Mouse (Mus musculus) ES-Bruce4 (cell line): ENCODE measurements around the gene Fam98c. TPM values are rescaled to one million over a fixed set of nuclear protein-coding genes. Genes with fewer than 3 reads are reported as not detected.
"Not testable (repeated sequence)": the region's sequence is repeated elsewhere in the genome, so short reads cannot be mapped to it uniquely, and the experiment has no call there.

Experiments used
- H3K27ac ChIP-seq: 2 replicates; pipeline ENCODE4 v1.5.1; 2012; ENCODE audit warnings: low read length, inconsistent platforms; ENCODE audit not compliant: insufficient read depth
- H3K27me3 ChIP-seq: 2 replicates; pipeline ENCODE4 v1.6.1; 2012; ENCODE audit warnings: mild to moderate bottlenecking, low read length, inconsistent platforms; ENCODE audit not compliant: control insufficient read depth, poor library complexity, insufficient read depth, severe bottlenecking
- H3K36me3 ChIP-seq: 2 replicates; pipeline ENCODE4 v1.6.1; 2012; ENCODE audit warnings: inconsistent platforms, mild to moderate bottlenecking, low read length, moderate library complexity; ENCODE audit not compliant: control insufficient read depth, poor library complexity, insufficient read depth, severe bottlenecking
- H3K4me1 ChIP-seq: one replicate; pipeline ENCODE4 v1.8.1; 2011; ENCODE audit warnings: low read length; ENCODE audit not compliant: control insufficient read depth, insufficient read depth
- H3K4me3 ChIP-seq: 2 replicates; pipeline ENCODE4 v1.5.1; 2011; ENCODE audit warnings: low read depth, mild to moderate bottlenecking, low read length
- H3K9ac ChIP-seq: 2 replicates; pipeline ENCODE4 v1.6.1; 2012; ENCODE audit warnings: low read depth, mild to moderate bottlenecking, inconsistent platforms; ENCODE audit not compliant: poor library complexity, severe bottlenecking
- H3K9me3 ChIP-seq: replicated peaks from 2 replicates; pipeline ENCODE4 v1.6.1; 2012; ENCODE audit warnings: mild to moderate bottlenecking, low read length, inconsistent platforms; ENCODE audit not compliant: control insufficient read depth, poor library complexity, insufficient read depth, severe bottlenecking
- CTCF ChIP-seq: IDR thresholded peaks from one replicate; pipeline ENCODE4 v1.8.1; 2011; ENCODE audit warnings: low read depth, low read length
- EP300 ChIP-seq: IDR thresholded peaks from 2 replicates; pipeline ENCODE4 v1.6.1; 2011; ENCODE audit warnings: low read depth, low read length; ENCODE audit not compliant: insufficient read depth
- POLR2A ChIP-seq: IDR thresholded peaks from one replicate; pipeline ENCODE4 v1.8.1; 2011; ENCODE audit warnings: low read length; ENCODE audit not compliant: insufficient read depth
- polyA plus RNA-seq: library from polyadenylated mRNA; stranded (reverse); fragments of >200 nt; gene quantifications from 2 replicates; pipeline ENCODE4 v1.2.4, GENCODE M21; 2011; ENCODE audit warnings: low read depth; ENCODE audit not compliant: missing spikeins, insufficient read depth, insufficient read length

The Fam98c gene
- 12.6 and 13.3 TPM in 2 replicates for polyA plus RNA-seq

DNA sequence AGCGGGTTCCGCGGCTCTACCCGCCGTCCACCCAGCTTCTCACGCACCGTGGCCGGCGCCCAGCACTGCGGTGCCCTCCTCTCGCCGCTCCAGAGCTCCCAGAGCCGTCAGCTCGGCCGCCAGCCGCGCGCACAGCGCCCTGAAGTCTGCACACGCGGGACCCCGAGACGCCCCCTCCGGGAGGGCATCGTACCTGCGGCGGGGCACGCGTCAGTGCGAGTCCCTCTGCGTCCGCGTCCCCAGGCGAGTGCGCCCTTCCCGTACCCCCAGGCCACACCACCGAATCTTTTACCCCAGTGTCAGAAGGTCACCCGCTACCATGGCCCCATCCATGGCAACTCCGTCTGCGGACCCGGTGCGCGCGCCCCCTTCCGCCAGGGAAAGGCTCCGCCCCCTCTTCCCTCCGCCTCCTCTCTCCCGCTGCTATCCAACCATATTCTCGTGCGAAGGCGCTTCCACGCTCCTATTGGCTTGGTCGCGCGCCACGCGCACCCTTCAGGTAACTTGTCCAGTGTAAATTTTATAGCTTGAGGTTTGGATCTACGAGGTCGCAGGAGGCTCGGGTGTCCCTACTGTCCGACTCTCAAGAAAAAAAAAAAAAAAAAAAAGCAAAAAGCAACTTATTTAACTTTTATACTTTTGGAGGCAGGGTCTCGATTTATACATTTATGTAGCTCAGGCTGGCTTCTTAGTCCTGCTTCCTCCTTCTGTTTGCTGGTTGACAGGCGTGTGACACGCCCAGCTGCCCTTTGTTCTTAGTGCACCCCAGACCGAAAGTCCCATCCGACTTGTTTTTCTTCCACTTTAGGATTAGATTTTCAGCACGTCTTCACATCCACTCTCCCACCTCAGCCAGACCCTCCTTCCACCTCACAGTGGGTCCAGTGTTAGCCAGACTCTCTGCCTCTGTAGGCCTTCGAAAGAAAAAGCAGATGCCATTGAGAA lies at the start of gene Fam98c:
Gene Fam98c, minus strand, starts transcription at position 397 of the 945 bp plus-strand sequence.
- no peaks in the 10 kb centered on the region for H3K36me3 ChIP-seq
- peak; percentile 1 for TF ChIP-seq CTCF
- no peak for TF ChIP-seq EP300
- TF ChIP-seq POLR2A = no peak
- 0 out of 2 replicates have a peak, but pooled peaks cover 4% of the 10 kb centered on the region for H3K9me3 ChIP-seq
- H3K9ac ChIP-seq = peak within 1 kb of the TSS; percentile 85
- peak within 1 kb of the TSS; percentile 3; the same call in 1 of the 2 replicates for H3K27ac ChIP-seq
- H3K4me3 ChIP-seq = peak within 1 kb of the TSS; percentile 85
- H3K4me1 ChIP-seq = peaks cover 2% of the 10 kb centered on the region
- H3K27me3 ChIP-seq = no peaks in the 10 kb centered on the region

DNA sequence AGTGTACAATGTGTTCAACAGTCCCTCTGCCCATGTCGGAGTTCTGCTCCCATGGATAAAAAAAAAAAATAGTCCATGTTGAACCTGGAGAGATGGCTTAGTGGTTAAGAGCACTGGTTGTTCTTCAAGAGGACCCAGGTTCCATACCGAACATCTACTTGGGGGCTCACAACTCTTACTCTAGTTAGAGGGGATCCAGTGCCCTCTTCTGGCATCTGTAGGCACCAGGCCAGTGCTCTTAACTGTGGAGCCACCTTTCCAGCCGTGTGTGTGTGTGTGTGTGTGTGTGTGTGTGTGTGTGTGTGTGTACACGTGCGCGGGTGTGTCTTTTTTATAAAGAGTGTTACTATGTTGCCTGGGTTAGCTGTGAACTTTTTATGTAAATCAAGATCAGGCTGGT lies 46.5 kb upstream of the Fam98c start:
- Histone ChIP-seq H3K9ac (no peak overlapping the region), H3K27me3 (no peaks in the 10 kb centered on the region), H3K4me1 (no peaks in the 10 kb centered on the region), H3K9me3 (no peaks in the 10 kb centered on the region), H3K27ac (no peak overlapping the region), H3K4me3 (no peak overlapping the region), H3K36me3 (no peaks in the 10 kb centered on the region)
- TF ChIP-seq POLR2A = no peak
- no peak for TF ChIP-seq CTCF
- TF ChIP-seq EP300 = no peak

DNA sequence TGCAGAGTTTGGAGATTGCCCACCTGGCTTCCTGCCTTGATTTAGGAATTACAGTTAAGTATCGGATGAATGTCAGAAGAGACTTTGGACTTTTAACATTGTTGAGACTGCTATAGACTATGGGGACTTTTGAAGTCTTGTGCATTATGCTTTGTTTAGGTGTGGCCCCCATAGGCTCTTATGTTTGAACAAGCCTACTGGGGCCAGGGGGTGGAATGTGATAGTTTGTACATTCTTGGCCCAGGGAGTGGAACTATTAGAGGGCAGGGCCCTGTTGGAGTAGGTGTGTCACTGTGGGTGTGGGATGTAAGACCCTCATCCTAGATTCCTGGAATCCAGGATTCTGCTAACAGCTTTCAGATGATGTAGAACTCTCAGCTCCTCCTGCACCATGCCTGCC lies 38.2 kb upstream of the Fam98c start:
- H3K9me3 ChIP-seq, H3K4me3 ChIP-seq, H3K9ac ChIP-seq, H3K27ac ChIP-seq, H3K27me3 ChIP-seq, H3K4me1 ChIP-seq, H3K36me3 ChIP-seq: not testable (repeated sequence)

DNA sequence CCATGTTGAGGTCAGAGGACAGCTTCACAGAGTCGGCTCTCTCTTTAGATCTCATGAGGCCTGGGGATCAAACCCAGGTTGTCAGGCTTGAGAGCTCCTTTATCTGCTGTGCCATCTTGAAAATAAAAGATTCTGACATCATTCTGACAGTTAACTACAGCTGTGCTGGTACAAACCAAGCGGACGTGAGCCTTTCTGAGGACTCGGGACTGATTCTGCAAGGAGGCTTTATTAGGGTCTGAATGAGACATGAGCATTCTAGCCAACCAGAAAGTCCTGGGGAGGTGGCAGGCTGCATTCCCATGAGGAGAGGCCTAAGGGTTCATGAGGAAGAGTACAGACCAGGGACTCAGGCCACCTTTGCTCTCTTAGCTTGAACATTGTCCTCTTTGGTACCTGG lies 25.3 kb upstream of the Fam98c start:
- not testable (repeated sequence) for H3K4me3 ChIP-seq, H3K36me3 ChIP-seq, H3K4me1 ChIP-seq, H3K9me3 ChIP-seq, H3K27me3 ChIP-seq, H3K27ac ChIP-seq, H3K9ac ChIP-seq

DNA sequence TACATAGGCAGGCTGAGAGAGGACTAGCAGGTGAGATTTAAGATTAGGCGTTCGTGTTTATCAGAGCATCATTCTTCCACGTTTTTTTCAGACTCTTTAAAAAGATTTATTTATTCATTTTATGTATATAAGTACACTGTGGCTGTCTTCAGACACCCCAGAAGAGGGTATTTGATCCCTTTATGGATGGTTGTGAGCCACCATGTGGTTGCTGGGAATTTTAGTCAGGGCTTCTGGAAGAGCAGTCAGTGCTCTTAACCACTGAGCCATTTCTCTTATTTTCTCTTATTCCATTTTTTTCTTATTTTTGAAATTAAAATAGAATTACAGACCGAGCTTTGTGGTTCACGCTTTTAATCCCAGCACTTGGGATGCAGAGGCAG lies 24.8 kb upstream of the Fam98c start:
- H3K4me3 ChIP-seq = no peak overlapping the region
- H3K27ac ChIP-seq = no peak overlapping the region
- H3K4me1 ChIP-seq = no peaks in the 10 kb centered on the region
- no peaks in the 10 kb centered on the region for H3K9me3 ChIP-seq
- peaks cover 5% of the 10 kb centered on the region for H3K36me3 ChIP-seq
- TF ChIP-seq POLR2A (no peak), EP300 (no peak), CTCF (no peak)
- H3K27me3 ChIP-seq = no peaks in the 10 kb centered on the region
- no peak overlapping the region for H3K9ac ChIP-seq

DNA sequence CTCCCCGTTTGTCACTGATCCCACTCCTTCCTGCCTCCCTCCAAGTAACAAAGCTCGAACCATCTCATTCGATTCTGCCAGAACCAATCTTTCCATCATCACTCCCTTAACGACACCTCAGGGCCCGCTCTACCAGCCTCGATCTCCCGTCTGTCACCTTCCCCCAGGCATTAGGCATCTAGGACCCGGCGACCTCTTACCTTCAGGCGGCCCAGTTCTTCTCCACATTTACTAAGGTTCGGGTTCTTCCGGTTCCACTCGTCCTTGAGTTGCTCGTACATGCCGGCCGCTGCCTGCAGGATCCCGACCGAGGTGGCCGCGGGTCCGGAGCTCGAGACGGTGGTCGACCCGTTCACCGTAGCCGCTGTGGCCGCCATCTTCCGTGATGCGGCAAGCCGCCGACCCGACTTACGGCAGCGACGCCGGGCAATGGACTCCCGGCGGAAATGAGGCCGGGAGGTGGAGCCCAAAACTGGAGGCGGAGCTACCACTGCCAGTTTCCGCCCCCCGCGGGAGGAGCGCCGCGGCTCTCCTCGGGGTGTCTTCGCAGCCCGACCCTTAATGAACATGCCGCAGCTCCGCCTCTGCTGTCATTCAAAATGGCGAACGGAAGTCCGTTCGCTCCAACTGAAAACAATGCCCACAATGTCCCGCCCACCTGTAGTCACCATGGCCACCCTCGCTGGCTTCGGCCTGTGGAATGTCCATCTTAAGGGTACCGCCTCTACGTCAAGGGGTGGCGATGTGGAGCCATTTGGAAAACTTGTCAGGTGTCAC lies 24.2 kb upstream of the Fam98c start, which contains the start of gene Psmd8:
Gene Psmd8, minus strand, starts transcription at position 625 of the 777 bp plus-strand sequence.
- peak within 1 kb of the TSS; percentile 90 for H3K4me3 ChIP-seq
- no peak within 1 kb of the TSS for H3K27ac ChIP-seq
- H3K27me3 ChIP-seq = no peaks in the 10 kb centered on the region
- TF ChIP-seq CTCF = peak; percentile 53
- peak; percentile 89 for TF ChIP-seq POLR2A
- TF ChIP-seq EP300 = 0 out of 2 replicates have a peak, but pooled peaks have one; percentile 21
- H3K9me3 ChIP-seq = no peaks in the 10 kb centered on the region
- H3K36me3 ChIP-seq = peaks cover 11% of the 10 kb centered on the region
- H3K9ac ChIP-seq = peak within 1 kb of the TSS; percentile 82
- H3K4me1 ChIP-seq = no peaks in the 10 kb centered on the region
